Mouse (Mus musculus) heart, postnatal 36 days (tissue): ENCODE data around the gene Mia. TPM values are rescaled to one million over a fixed set of nuclear protein-coding genes. Genes with fewer than 3 reads are reported as not detected.
A peak's percentile ranks its signal among the peaks of the same experiment; 100 is the strongest.

Source experiments
- DNase-seq, 2 experiments: peaks; one replicate each; pipeline ENCODE4 v3.0.0; 2021 to 2022
- intact Hi-C: fragments of 180-260 bp; cut with DNase I; formaldehyde crosslinking; loops from one replicate; pipeline ENCODE4 v1.15.1; 2025
- total RNA-seq, 2 experiments: library from RNA; stranded (reverse); gene quantifications; 2 replicates each; pipeline ENCODE4 v1.2.3; 2021

The Mia gene
- total RNA-seq, 2 experiments from 2014 or later, result not detected

- intact Hi-C loops, result loop anchor here (10.0 kb wide), 1 partner anchor 320 kb away; the partner anchor contains the start of gene Sertad1
- DNase-seq, result no peak
Observed at GRCm38 (mm10) chr7:27164112-27164947, 16.6 kb downstream of the Mia start.

- no peak for DNase-seq
- intact Hi-C loops, result loop anchor here (2.0 to 10.0 kb wide), 2 partner anchors 15 to 321 kb away; partner anchors contain the start of genes Rab4b and Sertad1
Observed at GRCm38 (mm10) chr7:27163450-27163805, 17.5 kb downstream of the Mia start.

- DNase-seq, result no peak
- intact Hi-C loops, result loop anchor here (2.0 to 10.0 kb wide), 2 partner anchors 16 to 322 kb away; partner anchors contain the start of genes Rab4b and Sertad1
Observed at GRCm38 (mm10) chr7:27162780-27163449, 18.0 kb downstream of the Mia start.

- no peak for DNase-seq
- intact Hi-C loops, result loop anchor here (2.0 to 10.0 kb wide), 2 partner anchors 17 to 323 kb away; partner anchors contain the start of genes Rab4b and Sertad1
Observed at GRCm38 (mm10) chr7:27161744-27162143, 19.2 kb downstream of the Mia start.

GRCm38 (mm10) chr7:27160921-27161320 is 20.0 kb downstream of the Mia start:
- DNase-seq, result no peak
- intact Hi-C loops, result loop anchor here (10.0 kb wide), 1 partner anchor 324 kb away; the partner anchor contains the start of gene Sertad1

- intact Hi-C loops, result loop anchor here (2.0 to 10.0 kb wide), 3 partner anchors 35 to 325 kb away; partner anchors contain the start of genes BC024978 and Sertad1
- peak; percentile 85 to 87 for DNase-seq
Observed at GRCm38 (mm10) chr7:27159882-27160281, 21.1 kb downstream of the Mia start.

GRCm38 (mm10) chr7:27159256-27159655 is 21.7 kb downstream of the Mia start:
- no peak for DNase-seq
- intact Hi-C loops, result loop anchor here (2.0 to 5.0 kb wide), 2 partner anchors 36 to 118 kb away; partner anchors contain the start of gene BC024978

GRCm38 (mm10) chr7:27158171-27158570 is 22.8 kb downstream of the Mia start:
- intact Hi-C loops, result loop anchor here (2.0 to 5.0 kb wide), 2 partner anchors 37 to 119 kb away; partner anchors contain the start of gene BC024978
- no peak for DNase-seq

GRCm38 (mm10) chr7:27156005-27156404 is 25.0 kb downstream of the Mia start:
- intact Hi-C loops, result loop anchor here (5.0 kb wide), 1 partner anchor 121 kb away; no protein-coding TSS in a partner anchor
- no peak for DNase-seq

- intact Hi-C loops, result no loop called here
- DNase-seq, result peak; percentile 48 to 56
Observed at GRCm38 (mm10) chr7:27153205-27153764, 27.7 kb downstream of the Mia start, which contains the start of gene Cyp2t4. TSS of gene Cyp2t4 (plus strand) at chr7:27153714.

- no peak for DNase-seq
- intact Hi-C loops, result no loop called here
Observed at GRCm38 (mm10) chr7:27136410-27136996, 44.5 kb downstream of the Mia start.

- intact Hi-C loops, result loop anchor here (2.0 kb wide), 2 partner anchors 143 to 151 kb away; no protein-coding TSS in a partner anchor
- DNase-seq, result no peak
Observed at GRCm38 (mm10) chr7:27133757-27134156, 47.2 kb downstream of the Mia start.

- DNase-seq, result peak in 1 of 2 experiments; percentile 6
- intact Hi-C loops, result loop anchor here (2.0 kb wide), 2 partner anchors 144 to 152 kb away; no protein-coding TSS in a partner anchor
Observed at GRCm38 (mm10) chr7:27133156-27133555, 47.8 kb downstream of the Mia start.

- intact Hi-C loops, result loop anchor here (2.0 kb wide), 2 partner anchors 144 to 152 kb away; no protein-coding TSS in a partner anchor
- peak; percentile 61 to 66 for DNase-seq
Observed at GRCm38 (mm10) chr7:27132588-27132987, 48.4 kb downstream of the Mia start.

GRCm38 (mm10) chr7:27131387-27131786 is 49.6 kb downstream of the Mia start:
- intact Hi-C loops, result no loop called here
- no peak for DNase-seq

- intact Hi-C loops, result no loop called here
- DNase-seq, result no peak
Observed at GRCm38 (mm10) chr7:27130521-27131370, 50.2 kb downstream of the Mia start.

- intact Hi-C loops, result loop anchor here (5.0 kb wide), 1 partner anchor 363 kb away; no protein-coding TSS in a partner anchor
- DNase-seq, result no peak
Observed at GRCm38 (mm10) chr7:27129811-27130210, 51.1 kb downstream of the Mia start.
